Mouse (Mus musculus): ENCODE results near the gene Gpr153.

DNA sequence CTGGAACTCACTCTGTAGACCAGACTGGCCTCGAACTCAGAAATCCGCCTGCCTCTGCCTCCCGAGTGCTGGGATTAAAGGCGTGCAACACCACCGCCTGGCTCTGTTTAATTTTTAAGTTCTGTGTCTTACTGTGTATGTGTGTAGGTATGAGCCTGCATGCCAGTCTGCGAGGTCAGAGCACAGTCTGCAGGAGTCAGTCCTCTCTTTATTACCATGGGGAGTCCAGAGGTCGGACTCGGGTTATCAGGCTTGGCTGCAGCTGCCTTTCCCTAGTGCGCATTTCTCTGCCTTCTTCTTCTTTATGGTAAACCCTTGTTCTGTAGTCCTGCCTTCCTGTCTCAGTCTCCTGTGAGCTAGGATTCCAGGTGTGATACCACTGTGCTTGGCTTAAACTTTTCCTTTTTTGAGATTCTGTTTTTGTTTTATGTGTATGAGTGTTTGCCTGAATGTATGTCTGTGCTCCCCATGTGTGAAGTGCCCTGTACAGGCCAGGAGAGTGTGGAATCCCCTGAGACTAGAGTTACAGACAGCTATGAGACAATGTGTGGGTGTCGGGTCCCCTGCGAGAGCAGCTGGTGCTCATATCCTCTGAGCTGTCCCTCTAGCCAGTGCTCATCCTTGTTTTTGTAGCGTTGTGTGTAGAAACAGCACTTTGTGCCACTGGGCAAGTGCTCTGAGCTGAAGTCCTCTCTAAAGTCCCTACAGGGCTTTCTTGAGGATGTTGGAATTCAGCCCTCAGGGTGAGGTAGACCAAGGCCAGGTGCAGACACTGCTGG lies 46.1 kb upstream of the Gpr153 start:
- TF ChIP-seq USF1 (IDR thresholded peaks at IDR 0.05; ENCODE audit: low read depth) (no peak), MYOG (IDR thresholded peaks at IDR 0.05; ENCODE audit: control insufficient read depth in 1 of 3, insufficient read depth in 1 of 3, insufficient read length in 2 of 3, low read depth in 2 of 3) (no peak), MAX (IDR thresholded peaks at IDR 0.05; ENCODE audit: low read depth) (no peak), E2F4 (IDR thresholded peaks at IDR 0.05; ENCODE audit: insufficient read depth) (no peak), POLR2A (IDR thresholded peaks at IDR 0.05; ENCODE audit: insufficient read length, low read depth) (no peak), SRF (IDR thresholded peaks at IDR 0.05; ENCODE audit: control insufficient read depth, insufficient read length, low read depth) (no peak), CEBPB (IDR thresholded peaks at IDR 0.05; ENCODE audit: insufficient read depth, poor library complexity, severe bottlenecking) (no peak), POLR2AphosphoS2 (IDR thresholded peaks at IDR 0.05; ENCODE audit: insufficient read length, low read depth) (no peak), REST (IDR thresholded peaks at IDR 0.05; ENCODE audit: insufficient read depth, insufficient read length) (no peak), MYOD1 (IDR thresholded peaks at IDR 0.05; ENCODE audit: control insufficient read depth in 1 of 3, insufficient read length in 2 of 3, low read depth in 2 of 3) (peak in 2 of 3 experiments; percentile 57 to 79), TCF3 (IDR thresholded peaks at IDR 0.05; ENCODE audit: insufficient read length, low read depth) (no peak)
